Mouse (Mus musculus) cerebellum, adult 2 months (tissue): ENCODE measurements at regions not wholly inside any gene's neighbourhood (a gene's known extent, or its start where the extent isn't known, plus 50 kb on each side); places are given as distances from the start of the nearest gene placed in this dataset.

Experiments used
- CTCF ChIP-seq: fragments of 200-500 bp; IDR thresholded peaks from 2 replicates; pipeline ENCODE4 v1.5.1; 2011; ENCODE audit warnings: low read depth, mild to moderate bottlenecking, control low read depth, low read length, moderate library complexity, borderline replicate concordance; ENCODE audit not compliant: insufficient read depth
- POLR2A ChIP-seq: fragments of 200-500 bp; IDR thresholded peaks from 2 replicates; pipeline ENCODE4 v1.6.1; 2011; ENCODE audit warnings: low read length, control low read depth, borderline replicate concordance; ENCODE audit not compliant: insufficient read depth

- TF ChIP-seq CTCF (no peak), POLR2A (no peak)
Measured at GRCm38 (mm10) chr3:70190741-70191140, 183.3 kb downstream of the Otol1 start.
